Mouse (Mus musculus): Measurements from ENCODE around the gene Pgpep1l.

The Pgpep1l gene

DNA sequence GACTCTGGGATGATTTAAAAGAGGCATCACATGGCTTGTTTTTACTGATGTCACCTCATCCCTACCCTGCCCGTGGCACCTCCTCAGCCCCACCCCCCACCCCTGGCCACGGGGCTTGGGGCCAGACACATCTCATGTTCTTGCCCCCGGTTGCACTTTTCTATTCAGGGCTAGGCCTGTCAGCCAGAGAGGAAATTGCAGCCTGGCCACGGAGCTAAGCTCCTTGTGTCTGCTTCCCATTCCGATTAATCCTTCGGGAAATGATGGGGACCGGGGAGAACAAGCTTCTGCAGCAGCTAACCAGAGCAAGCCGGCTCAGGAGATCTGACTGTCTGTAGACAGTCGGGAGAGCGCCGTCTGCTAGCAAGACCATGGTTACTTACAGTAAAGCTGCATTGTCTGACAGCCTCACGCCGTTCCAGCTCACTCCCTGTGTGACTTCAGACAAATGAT is 40.7 kb downstream of the Pgpep1l start:
- in situ Hi-C loops (cut with MboI, MseI): no loop called here

DNA sequence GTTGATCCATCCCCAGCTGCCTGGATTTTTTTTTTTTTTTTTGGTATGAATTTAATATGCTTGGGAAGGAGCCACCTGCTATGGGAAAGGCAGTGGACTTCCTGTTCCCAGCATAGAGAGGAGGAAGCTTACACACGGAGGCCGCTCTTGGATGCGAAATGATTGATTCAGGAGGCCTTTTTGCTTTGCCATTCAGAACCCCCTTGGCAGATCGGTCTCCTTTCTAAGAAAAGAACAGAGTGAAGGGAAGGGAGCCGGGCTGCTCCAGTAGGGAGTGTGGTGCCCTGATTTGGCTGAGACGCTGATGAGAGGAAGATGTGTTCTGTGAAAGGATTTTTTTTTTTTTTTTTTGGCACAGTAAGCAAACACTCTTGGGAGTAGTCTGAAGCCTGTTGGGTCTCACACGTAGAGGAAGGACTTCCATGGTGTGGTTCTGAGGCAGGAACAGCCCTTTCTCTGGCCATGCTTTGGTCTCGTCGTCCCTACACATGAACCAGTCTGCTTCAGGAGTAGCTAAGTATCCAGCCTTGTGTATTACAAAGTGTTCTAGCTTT is 42.3 kb downstream of the Pgpep1l start:
- in situ Hi-C loops (cut with MboI, MseI): no loop called here

DNA sequence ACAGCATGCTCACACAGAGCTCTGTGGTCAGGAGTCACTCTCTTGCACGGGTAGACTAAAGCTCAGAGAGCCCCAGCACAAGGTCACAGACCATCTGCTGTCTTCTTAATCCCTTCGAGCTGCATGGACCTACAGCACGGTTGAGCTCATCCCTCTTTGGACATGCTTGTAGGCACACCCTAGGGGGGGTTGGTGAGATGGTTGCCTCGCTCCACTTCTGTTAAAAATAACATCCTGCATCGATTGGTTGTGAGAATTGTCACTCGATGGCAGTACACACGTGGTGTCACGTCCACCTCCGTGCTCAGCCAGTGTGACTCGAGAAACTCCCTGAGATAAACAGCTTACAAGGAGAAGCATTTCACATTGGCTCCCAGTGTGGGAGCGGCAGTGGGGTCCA is 45.2 kb downstream of the Pgpep1l start:
- in situ Hi-C loops (cut with MboI, MseI): no loop called here

DNA sequence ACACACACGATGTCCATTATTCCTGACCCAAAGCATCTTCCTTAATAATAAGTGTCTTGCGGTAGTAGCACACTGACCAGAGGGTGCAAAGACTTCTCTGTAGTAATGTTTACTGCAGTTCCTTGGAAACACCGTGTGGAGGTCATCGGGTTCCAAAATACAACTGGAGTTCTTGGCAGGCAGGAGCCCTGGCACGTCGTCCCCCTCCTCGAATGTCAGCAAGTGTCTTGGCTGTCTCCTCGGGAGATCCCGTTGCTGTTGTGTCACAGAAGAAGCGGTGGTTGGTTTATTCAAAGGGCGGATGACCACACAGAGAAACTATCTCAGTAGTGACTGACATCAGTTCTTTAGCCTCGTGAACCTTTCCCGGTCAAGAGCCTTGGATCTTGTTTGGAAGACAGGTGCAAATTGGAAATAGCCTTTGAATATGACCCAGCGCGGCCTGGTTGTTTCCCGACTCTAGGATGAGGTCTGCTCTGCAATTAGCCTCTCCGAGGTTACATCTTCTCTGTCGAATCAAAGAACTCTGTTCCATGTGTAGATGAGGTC is 48.4 kb downstream of the Pgpep1l start:
- in situ Hi-C loops (cut with MboI, MseI): no loop called here

DNA sequence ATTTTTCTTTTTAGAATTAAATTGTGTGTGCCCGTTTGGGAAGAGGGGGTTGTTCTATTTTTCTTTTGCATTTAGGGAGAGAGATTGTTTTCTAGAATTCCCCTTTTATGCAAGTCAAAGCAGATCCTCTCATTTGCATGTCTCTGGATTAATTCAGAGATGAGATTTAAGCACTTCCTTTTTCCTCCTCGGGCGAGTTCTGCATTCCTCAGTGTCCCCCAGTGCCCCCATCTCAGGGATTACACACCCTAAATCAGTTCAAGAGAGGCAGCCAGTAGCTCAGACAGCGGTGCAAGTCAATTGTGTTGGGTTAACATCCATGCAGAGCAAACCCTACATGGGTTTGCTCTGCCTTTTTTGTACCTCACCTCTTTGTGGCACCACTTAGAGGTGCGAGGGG is 50.2 kb downstream of the Pgpep1l start:
- in situ Hi-C loops (cut with MboI, MseI): no loop called here

DNA sequence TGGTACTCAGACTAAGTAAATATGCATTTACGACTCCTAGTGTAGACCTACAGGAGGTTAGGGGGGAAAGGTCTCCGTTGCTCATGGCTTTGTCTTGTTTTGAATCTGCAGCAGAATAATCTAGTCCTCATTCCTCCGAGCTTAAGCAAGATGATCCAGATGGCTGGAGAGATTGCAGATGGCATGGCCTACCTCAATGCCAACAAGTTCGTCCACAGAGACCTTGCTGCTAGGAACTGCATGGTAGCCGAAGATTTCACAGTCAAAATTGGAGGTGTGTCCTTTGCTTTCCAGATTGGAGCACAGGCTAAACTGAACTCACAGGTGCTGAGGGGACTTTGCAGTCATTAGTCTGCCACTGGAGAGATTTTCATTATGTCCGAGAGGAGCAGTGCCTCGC is 52.1 kb downstream of the Pgpep1l start:
- in situ Hi-C loops (cut with MboI, MseI): no loop called here

DNA sequence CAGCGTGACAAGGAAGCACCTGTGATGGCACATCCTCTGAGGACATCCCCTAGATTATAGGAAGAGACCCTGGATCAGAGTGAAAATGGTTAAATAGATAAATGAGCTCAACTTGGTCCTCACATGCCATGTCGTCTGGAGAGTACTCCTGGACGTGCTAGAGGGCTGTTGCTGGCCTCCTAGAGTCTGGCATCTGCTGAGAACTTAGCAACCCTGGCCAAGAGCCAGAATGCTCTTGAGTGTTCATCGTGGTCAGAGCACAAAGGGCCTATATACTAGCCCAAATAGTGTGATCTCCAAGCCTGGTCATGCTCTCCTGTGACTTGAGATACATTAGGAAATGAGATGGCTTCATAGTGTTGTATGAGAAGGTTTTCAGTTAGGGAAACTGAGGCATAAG is 53.6 kb downstream of the Pgpep1l start:
- in situ Hi-C loops (cut with MboI, MseI): no loop called here

DNA sequence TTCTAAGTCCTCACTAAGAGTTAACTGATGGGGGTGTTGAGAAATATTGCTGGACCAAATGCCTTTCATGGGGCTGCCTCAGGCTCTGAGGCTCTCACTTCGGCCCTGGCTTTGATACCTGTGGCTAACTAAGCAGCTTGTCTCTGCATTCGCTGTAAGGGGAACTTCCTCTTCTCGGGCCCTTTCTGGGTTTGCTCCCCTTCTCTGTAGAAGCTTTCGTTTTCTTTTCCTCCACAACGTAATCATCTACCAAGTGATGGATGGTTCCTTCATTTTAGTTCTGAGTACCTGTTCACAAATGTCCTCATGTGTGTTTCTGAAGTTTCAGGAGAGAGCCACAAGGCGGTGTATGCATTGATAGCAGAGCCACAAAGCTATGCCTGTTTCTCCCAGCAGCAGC is 55.0 kb downstream of the Pgpep1l start:
- in situ Hi-C loops (cut with MboI, MseI): no loop called here

DNA sequence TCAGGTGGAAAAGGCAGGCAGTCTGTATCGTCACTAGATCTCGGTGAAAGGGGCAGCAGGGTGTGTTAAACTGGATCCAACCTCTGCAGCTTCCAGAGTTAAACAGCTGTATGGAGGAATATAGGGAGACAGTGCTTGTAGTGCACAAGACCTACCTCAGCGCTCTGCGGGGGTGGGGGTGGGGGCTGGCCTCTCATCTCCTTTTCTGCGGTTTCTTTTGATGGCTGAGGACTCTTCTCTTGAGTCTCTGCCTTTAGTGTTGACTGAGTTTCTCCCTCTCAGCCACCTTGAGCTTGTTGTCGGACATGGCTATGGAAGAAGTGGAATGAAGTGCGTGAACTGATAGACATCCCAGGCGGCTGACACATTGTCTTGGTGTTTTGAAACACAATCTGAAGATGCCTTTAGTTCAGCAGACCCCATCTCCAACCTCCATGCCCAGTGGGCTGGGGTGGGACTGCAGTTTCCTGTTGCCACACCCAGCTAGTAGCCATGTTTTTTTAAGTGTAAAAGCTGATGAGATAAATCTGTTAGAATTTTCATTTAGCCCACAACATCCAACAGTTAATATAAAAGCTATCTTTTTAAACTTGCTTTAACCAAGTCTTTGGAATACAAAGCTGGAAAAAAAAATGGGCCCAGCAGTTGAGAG is 58.1 kb downstream of the Pgpep1l start:
- in situ Hi-C loops (cut with MboI, MseI): no loop called here

DNA sequence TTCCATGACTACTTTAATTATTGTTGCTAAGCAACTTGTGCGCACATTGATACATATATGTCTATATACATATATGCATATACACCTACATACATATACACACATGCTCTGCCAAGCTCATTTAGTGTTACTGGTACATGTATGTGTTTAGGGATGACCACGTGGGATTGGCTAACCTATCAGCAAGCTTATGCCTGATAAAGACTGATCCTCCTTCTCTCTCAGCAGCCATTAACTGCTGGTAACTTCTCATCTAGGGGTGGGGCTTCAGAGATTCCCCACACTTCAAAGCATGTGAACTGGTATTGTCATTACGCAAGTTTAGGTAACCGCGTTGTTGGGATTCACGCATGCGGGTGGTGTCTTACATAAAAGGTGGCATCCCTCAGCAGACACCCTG is 64.4 kb downstream of the Pgpep1l start:
- in situ Hi-C loops (cut with MboI, MseI): no loop called here

DNA sequence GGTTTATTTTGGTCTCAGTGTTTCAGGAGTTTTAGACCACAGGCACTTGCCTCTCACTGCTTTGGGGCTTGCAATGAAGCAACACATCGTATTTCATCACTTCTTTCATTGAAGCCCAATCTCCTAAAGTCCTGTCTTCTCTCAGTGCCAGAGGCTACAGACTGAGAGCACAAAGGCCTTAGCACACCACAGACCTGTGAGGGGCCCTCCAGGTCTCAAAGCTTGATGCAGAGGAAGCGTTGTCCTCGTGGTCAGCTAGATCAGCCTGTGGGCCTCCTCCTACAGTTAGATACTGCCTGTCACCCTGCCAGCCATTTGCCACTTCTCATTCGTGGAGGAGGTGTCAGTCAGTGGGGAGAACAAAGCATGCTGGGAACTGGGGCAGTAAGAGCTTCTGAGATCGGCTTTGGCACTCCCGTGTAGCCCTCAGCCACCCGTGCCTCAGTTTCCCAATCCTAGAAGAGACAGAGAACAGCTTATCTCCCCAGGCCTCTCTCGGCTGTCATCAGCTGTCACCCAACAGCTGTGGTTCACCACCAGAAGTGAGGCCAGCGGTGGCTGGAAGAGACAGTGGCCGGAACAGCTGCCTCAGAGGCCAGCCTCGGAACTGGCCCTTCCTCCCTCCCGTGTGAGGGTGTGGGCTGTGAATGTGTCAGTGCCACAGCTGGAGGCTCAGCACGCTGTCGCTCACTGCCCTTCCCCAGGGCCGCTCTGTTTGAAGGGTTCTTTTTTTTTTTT is 69.9 kb downstream of the Pgpep1l start:
- in situ Hi-C loops (cut with MboI, MseI): no loop called here

DNA sequence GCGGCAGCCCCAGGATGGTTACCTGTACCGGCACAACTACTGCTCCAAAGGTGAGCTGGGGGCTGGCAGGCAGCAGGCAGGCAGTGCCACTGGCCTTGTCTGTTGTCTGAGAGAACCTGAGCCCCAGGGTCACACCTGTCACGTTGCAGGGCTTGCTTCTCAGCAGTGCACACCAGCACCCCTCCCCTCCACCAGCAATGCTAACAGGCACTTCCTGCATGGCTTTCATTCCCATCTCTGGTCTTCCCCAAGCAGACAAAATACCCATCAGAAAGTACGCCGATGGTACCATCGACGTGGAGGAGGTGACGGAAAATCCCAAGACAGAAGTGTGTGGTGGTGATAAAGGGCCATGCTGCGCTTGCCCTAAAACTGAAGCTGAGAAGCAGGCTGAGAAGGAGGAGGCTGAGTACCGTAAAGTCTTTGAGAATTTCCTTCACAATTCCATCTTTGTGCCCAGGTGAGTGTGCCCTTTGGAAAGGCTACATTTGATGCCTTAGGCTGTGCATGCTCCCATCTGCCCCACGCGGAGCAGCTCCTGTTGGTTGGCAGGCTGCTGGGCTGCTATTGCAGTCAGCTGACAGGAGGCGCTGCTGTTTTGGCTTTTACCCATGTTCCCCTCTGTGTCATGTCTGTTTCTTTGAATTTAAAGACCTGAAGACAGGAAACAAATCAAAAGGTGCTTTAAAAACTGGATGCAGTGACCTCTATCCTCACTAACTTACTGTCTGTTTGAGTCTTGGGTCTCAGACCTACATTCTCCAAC is 74.2 kb downstream of the Pgpep1l start:
- in situ Hi-C loops (cut with MboI, MseI): no loop called here

DNA sequence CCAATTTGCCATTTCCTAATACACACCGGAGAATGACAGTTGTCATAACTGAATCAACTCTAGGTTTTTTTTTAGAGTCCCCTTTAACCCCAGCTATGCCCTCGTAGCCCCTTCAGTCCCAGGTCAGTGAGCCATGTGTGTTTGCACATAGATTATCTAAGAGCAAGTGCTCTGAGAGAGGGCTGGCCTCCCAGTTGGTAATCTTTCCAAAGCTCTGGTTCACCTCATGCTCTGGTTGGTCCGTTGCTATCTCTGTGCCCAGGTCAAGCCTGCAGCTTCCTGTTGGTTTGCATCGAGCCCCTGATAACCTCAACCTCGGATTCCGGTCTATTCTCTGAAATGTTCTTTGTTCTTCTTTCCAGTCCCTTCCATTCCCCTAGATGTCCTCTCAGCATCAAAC is 74.8 kb downstream of the Pgpep1l start:
- in situ Hi-C loops (cut with MboI, MseI): no loop called here
